Mouse (Mus musculus): ENCODE measurements around the gene Lrrc1.

Lrrc1 gene

DNA sequence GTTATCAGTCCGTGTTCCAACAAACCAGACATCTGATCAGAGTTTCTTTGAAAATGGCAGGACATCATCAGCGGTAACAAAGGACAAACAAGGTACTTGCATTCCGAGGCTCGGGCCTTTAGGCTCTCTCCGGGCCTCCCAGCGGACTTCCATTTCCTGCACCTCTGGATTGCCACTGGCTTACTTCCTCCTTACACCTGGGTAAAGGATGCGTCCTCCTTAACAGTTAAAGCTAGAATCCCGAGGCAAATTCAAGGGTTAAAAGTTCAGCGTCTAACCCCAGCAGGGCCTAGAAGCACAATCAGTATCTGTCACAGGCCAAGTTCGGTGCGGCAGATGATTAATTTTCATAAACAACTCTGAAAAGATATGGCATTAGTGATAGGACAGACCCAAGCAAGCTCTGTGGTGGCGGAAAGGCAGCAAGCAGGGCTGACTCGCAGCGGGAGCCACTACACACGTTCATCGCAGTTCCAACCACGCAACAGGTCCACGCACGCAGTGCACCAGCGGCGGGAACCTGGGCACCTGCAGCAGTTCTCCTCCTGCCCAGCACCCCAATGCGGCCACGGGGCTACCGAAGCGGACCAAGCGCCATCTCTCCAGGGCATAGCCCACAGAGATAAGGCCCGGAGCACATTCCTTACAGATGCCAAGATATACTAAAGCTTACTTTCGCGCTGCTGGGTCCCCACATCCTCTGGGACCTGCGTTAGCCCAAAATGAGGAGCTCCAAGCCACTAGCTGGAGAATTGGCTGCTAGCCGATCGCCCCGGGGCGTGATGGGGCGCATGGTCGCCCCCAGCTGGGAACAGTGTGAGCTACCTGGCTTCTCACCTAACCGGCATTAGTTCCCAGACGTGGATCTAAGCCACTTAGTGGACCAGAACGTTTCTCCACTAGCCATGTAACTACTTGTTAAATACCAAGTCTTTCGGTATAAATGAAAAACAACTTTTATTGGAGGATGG lies 1.0 kb downstream of the Lrrc1 start:
- no peak for DNase-seq (ENCODE audit: low read depth, low spot score)

DNA sequence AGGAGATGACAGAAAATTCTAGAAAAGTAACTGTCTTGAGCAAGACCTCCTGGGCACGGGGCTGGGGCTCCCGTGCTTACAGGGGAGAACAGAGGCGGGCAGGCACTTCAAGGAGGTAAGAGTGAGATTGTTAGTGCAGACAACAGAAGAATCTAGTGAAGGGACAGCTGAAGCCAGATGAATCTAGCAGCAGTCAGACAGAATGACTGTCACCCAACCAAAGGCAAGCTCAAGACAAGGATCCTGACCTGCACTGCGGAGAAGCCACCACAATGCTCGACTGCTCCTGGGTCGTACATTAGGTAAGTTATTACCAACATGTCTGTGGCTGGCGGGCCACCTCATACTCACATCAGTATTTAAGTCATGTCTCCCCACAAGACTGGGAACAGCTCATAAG lies 3.1 kb downstream of the Lrrc1 start:
- no peak for DNase-seq (ENCODE audit: low read depth, low spot score)

DNA sequence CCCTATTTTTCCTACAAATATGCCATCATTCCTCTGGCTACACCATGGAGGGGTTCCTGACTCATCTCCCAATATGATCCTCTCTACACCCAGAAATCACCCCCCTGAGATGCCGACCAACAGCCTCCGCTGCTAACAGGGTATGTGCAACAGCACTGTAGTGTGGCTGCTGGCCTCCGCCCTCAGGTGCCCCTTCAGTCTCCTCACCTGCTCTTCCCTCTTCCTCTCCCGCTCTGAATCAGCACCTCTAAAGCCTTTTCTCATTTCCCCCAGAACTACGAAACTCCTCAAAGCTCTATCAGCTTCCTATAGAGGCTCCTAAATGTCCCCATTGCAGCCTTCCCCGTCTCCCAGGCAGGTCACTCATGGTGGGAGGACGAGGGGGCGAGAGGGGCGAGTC lies 5.4 kb downstream of the Lrrc1 start:
- no peak for DNase-seq (ENCODE audit: low read depth, low spot score)

DNA sequence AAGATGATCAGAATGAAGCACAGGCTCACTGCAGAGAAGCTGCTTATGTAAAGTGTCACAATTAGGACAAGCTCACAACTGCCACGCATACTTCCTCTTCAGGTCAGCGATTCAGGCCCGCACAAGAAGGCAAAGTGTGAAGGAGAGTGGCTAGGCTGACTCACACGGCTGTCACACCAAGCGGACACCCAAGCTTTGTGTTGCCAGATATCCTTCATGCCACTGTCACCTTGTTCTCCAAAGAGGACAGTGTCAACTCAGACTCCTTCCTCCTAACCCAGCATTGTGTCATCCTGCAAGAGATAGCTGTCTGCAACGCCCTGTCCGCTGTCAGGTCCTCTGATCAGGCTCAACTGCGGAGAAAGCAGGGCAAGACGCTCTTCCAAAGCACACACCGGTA lies 7.3 kb downstream of the Lrrc1 start:
- no peak for DNase-seq (ENCODE audit: low read depth, low spot score)

DNA sequence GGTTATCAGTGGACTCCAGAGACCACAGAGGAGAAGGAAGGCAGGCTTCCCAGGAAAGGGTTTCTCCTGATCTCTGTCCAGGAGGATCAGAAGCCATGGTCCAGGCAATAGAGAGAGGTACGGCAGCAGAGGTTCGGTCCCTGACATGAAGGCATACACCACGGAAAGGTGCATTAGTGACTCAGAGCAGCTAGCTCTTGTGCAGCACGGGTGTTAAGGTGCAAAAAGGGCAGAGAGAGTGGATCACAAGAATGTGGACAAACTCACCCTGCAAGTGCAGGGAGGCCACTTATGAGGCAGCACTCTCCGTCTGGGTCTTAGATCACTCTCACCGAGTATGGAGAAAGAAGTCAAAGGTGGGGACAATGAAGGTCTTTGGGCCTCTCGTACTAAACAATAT lies 7.8 kb downstream of the Lrrc1 start:
- no peak for DNase-seq (ENCODE audit: low read depth, low spot score)

DNA sequence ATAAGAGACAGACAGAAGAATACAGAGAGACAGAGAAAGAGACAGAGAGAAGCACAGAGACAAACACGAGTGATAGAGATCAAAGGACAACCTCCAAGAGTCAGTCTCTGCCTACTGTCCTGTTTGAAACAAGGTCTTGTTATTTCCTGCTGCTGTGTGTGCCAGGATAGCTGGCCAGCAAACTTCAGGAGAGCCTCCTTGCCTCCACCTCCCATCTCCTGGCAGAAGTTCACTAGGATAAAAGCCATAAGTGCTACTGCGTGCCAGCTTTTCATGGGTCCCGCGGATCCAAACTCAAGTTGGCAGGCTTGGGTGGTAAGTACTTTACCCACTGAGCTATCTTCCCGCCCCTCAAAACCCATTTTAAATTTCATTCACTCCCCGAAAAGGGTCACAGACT lies 8.4 kb downstream of the Lrrc1 start:
- DNase-seq (ENCODE audit: low read depth, low spot score), result no peak

DNA sequence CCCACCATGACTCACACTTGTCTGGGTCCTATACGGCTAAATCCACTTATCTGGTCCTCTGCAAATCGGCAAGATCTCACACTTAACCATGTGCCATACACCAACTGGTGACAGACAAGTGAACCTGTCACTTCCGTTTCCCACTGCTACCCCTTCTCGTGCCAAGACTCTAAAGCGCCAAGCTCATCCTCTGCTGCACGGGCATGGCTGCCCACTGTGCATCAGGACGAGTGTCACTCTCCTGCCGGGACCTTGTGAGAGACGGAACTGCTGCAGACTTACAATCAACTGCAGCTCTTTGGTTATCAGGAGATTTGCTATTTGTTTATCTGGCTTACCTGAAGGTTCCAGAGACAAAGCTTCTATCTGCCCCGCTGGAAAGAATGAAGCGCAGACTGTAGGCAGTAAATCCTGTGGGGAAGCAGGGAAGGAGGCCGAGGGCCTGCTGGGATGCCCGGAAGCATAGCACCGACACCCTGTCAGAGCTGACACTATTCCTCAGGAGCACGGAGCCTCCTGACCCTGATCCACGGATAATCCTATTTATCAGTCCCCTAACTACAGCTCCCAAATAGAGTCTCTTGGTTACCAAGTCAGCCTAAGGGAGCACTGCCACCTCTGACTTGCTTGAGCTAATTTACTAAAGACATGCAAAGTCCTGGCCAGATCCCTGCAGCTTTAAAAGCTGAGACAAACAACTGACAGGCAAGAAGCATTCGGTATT lies 9.5 kb downstream of the Lrrc1 start:
- no peak for DNase-seq (ENCODE audit: low read depth, low spot score)

DNA sequence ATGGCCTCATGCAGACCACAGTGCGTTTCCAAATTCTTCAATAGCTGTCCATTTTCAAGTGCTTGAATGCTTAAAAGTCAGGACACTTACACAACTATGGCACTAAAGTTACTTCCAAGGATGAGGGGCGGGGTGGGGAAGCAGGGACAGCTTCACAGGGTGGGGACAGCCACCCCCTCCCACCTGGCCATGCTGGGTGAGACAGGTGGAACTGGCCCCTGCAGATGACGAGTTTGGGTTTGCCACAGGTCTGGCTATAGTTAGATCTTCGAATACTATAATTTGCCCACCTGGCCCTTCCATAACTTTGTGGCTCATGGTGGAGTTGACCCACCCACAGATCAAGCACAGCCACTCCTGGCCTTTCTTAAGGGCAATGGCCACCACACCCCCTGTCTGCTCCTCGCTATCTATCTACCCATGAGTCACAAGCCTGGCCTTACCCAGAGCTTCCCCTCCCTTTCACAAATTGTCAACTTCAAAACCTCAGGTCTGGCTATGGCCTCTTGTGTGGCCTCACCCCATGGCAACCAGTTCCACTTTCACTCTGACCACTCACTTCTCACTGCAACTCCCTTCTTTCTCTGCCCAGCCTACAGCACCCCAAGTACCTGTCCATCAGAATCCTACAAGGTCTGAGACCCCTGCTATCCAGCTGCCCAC lies 16.2 kb downstream of the Lrrc1 start:
- no peak for DNase-seq (ENCODE audit: low read depth, low spot score)

DNA sequence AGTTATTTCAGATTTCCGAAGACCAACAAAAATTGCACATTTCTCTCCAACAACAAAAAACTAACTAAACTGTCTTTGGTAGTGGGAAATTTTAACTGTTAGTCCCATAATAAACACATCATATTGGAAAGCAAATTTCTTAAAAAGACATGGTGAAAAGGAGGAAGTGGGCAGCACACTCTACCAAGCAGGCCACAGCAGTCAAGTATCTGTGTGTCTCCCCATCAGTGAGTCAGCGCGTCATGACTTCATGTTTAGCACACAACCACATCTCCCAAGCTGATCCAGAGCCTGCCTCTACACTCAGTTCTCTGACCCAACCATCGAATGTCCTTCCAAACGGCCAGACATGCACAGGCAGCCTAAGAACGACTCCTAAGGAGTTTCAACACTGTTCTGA lies 17.5 kb downstream of the Lrrc1 start:
- no peak for DNase-seq (ENCODE audit: low read depth, low spot score)

DNA sequence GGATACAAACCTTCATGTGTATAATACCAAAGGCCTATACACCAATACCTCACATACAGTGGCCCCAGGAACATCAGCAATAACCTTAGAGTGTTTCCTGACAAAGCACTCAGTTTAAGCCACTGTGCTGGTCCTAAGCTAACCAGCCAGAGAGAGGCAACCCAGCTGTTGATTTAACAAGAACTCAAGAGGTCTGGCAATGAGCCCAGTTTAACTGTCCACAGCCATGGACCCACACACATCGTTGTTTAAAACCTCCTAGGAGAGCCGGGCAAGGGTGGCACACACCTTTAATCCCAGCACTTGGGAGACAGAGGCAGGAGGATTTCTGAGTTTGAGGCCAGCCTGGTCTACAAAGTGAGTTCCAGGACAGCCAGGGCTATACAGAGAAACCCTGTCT lies 18.0 kb downstream of the Lrrc1 start:
- DNase-seq (ENCODE audit: low read depth, low spot score), result no peak

DNA sequence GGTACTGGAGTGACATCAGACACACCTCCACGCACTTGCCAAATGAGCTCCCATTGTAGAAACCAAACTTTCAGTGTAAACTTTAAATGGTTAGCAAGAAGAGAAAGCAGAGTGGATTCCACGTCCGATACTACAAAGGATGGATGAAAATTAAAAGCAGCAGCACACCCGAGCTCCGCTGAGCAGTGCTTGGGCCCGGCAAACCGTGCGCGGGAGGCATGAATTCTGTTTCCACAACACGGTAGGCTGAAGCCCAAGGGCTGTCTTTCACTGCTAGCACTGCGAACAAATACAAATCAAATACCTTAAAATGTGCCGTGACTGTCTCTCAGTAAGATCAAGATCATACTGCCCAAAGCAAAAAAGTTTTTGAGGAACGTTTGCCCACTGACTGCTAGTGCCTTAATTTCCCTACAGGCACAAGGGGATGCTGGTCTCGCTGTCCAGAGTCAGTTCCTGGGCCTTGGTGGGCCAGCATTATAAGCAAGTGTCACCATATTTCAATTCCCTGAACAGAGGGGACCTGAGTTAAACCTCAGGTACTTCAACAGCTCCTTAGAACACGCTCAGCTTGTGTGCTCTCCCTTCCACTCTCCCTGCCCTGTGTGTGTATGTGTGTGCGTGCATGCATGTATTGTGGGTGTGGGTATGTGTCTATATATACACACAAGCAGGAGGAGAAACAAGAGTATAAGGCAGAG lies 18.9 kb downstream of the Lrrc1 start:
- DNase-seq (ENCODE audit: low read depth, low spot score), result no peak

DNA sequence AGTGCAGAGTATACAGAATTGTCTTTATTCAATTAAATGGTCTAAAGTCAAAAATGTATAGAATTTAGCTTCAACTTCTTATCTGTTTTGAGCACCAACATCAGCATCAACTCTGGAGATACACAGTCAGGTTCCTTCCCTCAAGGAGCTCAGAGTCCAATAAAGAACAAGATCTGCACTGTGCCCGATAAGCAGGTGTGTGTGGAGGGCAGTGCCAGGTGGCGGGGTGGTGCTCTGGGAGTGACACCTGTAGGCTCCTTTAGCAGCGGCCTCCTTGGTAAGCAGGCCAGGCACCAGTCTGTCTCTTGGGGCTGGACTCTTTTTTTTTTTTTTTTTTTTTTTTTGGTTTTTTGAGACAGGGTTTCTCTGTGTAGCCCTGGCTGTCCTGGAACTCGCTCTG lies 20.9 kb downstream of the Lrrc1 start:
- no peak for DNase-seq (ENCODE audit: low read depth, low spot score)

DNA sequence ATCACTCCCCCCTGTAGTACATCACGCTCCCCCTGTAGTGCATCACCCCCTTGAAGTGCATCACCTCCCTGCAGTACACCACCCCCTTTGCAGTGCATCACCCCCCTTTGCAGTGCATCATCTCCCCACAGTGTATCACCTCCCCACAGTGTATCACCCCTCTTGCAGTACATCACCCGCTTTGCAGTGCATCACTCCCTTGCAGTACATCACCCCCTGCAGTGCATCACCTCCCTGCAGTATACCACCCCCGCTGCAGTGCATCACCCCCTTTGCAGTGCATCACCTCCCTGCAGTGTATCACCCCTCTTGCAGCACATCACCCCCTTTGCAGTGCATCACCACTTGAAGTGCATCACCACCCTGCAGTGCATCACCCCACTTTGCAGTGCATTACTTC lies 22.2 kb downstream of the Lrrc1 start:
- no peak for DNase-seq (ENCODE audit: low read depth, low spot score)

DNA sequence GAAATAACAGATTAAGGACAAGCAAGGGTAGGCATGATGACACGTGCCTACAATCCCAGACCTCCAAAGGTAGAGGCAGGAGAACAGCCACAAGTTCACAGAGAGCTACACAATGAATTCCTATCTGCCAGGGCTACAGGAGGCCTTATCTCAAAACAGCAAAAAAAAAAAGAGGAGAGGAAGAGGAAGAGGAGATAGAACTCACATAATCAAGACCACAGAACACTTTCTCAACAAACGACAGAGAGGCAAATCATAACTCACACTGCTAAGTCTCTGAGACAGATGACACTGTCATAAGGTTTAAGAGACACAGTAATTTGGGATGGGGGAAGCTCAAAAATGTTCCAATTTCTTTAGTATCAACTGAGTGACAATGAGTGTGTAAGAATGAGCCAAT lies 25.5 kb downstream of the Lrrc1 start:
- no peak for DNase-seq (ENCODE audit: low read depth, low spot score)

DNA sequence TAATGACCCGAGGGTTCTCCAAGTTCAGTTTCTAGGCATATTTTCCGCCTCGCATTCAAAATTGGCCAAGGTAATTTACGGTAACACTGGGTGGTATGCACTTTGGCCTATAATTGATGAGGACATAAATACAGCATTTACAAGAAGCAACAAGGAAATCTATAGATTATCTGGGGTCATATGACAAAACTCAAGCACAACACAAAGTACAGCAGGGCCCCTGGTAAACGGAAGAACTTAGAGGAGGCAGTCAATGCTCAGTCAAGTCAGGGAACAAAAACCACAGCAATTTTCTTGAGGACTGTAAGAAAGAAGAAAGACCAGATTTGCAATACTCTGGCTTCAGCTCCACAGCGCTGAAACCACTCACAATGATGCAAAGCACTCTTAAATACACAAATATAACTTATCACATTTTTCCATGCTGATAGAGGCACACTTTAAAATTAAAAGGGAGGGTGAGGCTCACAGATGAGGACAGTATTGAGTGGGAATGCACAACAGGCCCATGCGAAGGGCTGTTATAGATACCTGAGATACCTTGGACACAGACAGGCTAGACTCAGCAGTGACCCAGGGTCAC lies 27.8 kb downstream of the Lrrc1 start:
- DNase-seq (ENCODE audit: low read depth, low spot score), result no peak

DNA sequence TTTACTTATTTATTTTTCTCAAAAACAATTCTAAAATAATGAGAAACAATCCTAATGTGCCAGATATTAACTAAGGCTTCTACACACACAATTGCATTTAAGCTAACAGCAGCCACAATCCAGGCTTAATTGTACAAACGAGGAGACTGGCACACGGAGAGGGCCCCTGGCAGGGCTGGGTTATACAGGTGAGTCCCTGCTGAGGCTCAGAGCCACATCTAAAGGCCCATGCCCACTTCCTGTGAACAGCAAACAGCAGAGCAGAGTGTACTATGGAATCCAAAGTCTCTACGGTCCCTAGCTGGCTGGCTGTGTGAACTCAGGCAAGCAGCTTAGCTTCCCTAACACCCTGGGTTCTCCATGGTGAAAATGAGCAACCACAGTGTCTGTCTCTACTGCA lies 30.8 kb downstream of the Lrrc1 start:
- DNase-seq (ENCODE audit: low read depth, low spot score), result no peak

DNA sequence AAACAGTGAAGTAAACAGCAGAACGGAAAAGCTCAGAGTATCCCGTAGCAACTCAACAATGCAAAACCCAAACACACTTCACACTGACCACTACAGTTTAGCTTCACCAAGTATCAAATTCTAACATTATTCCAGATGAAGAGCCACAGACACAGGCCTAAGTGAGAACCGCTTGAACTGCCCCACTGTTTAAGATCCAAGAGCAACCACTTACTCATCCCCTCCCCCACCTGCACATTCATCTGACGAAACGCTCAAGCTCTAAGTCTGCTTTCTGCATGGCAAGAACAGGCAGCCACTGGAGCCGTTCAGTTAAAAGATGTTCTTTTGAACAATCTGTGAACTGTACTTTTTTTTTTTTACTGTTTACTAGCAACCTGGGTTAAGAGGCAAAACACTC lies 32.5 kb downstream of the Lrrc1 start:
- no peak for DNase-seq (ENCODE audit: low read depth, low spot score)

DNA sequence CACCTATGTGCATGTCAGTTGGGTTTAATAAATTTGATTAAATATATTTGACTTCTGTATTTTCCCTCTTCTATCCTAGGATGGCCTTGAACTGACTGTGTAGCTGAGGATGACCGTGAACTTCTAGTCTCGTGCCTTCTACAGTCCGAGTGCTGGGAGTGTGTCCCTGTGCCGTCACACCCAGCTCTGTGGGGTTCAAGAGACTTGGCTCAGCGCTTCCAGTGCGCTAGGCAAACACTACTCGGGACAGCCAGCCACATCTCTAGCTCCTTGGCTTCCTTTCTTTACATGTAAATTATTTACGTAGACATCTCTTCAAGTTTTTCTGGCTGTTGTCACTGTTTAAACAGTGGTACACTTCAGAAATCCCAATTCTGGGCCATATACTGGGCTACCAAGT lies 34.1 kb downstream of the Lrrc1 start:
- DNase-seq (ENCODE audit: low read depth, low spot score), result no peak

DNA sequence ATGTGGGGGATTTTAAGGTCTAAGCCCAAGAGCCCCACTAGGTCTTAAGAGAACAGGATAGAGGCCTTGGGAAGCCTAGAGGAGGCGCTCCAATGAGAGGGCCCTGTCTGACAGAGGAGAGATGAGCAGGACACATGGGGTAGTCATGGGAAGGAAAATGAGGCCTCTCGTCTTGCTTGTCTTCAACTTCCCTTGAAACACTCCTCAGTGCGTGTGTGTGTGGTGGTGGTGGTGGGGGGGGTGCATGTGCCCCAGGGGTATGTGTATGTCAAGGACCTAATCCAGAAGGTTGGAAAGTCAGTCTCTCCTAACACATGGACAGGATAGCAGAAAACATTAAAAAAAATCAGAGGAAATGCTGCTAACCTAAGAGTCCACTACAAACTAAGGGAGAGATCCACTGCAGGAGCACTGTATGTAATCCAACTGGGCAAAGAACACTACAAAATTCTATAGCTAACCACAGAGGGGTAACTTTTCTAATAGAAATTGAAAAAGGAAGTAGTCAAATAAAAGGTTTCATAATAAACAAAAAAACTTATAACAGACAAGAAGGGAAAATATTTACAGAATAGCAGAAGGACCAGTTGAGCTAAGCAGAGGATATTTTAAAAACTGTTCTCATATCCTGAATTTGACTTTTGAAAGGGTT lies 36.8 kb downstream of the Lrrc1 start:
- DNase-seq (ENCODE audit: low read depth, low spot score), result no peak

DNA sequence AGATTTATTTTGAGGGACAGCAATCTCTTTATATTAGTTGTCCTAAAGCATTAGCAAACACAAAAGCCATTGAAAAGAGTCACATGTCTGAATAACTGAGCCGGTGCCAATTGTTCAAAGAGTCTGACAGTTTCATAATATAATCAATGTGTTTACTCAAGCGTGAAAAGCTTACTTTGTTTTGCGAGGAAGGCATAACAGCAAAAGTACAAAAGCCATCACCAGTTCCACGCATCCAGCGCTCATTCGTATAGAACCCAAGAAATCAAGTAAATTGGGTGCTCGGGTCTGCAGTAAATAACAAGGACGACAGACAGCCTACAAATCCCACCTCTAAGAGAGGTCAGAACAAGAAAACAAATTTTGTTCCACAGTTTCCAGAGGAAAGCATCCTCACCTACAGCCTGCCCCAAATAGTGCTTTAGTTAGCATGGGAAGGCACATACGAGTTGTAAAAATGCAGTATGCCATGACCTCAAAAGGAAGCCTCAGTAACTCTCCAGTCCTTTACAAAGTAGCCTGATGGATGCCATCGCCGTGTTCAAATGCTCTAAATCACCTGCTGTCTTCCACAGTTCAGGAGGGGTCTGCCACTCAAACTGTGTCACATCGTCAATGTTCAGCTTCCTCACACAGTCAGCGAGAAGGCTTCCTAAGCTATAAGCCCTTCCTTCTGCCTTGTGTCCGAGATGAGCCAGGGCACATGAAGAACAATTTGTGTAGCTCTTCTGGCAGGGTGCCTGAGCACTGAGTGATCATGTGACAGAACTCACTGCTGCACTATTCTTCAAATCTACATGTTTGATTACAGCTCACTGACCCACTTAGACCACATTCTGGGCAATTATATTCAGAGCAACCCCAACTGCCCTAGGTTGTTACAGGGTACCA lies 41.9 kb downstream of the Lrrc1 start:
- DNase-seq (ENCODE audit: low read depth, low spot score), result no peak

All from embryo, embryonic 11.5 days (tissue).